Mouse (Mus musculus) megakaryocyte, adult 5-6 weeks (primary cell): Measurements from ENCODE around the gene Mrpl20. TPM values are rescaled to one million over a fixed set of nuclear protein-coding genes. Genes with fewer than 3 reads are reported as not detected.
"Not testable (repeated sequence)": the region's sequence is repeated elsewhere in the genome, so short reads cannot be mapped to it uniquely, and the experiment has no call there.

Experiments used
- ATAC-seq: 2 replicates; pipeline ENCODE4 v1.8.0; 2016; ENCODE audit warnings: mild to moderate bottlenecking, inconsistent platforms; ENCODE audit not compliant: poor library complexity, severe bottlenecking
- total RNA-seq, 2 experiments: library from RNA; stranded (forward) in 1 of 2; stranded (reverse) in 1 of 2; fragments of 153-499, 151-499 nt in 1 of 2; fragments of 221-1000, 200-1000 nt in 1 of 2; gene quantifications; 2 replicates each; pipeline versions ENCODE4 v1.2.3 to v1.2.4; 2015 to 2017

Gene Mrpl20
- total RNA-seq, 2 experiments from 2014 or later = 49.5 to 131 TPM

DNA sequence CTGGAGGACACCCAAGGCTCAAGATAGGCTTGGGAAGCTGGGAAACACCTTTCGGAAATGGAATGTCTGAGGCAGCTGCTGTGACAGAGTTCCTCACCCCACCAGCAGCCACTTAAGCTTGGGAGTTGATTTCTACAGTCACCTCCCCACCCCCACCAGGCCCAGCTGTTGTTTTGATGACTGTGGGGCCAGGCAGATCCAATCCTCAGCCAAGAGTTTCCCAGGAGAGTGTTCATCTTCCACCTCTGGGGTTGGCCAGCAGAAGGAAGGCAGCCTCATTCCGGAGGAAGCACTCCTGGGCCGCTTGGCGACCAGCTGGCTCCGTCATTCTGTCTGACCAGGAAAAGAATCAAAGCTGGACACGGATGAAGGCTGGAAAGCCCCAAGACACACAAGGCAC, 21.8 kb upstream of the Mrpl20 start:
- no peak for ATAC-seq

DNA sequence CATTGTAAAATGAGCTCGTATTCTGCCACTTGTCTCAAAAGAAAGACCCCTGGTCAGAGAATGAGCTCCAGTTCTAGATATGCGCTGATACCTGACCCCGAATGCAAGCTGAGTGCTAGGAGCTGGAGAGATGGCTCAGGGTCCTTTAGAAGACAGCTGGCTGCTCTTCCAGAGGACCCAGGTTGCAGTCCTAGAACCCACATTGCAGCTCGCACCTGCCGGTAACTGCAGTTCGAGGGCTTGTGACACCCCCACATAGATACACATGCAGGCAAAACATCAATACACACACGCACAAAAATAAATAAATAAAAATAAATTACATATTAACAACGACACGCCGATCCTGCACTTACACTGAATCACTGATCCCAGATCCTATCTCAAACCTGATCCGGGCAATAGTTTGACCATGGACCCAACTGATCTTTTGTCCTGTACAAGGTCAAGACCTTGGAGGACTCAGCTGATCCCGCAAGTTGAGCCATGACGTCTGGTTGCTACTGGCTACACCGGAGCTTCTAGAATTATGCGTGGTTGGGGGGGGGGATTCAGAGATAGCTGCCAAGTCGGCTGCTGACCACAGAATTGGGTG, 19.1 kb upstream of the Mrpl20 start:
- ATAC-seq = no peak

DNA sequence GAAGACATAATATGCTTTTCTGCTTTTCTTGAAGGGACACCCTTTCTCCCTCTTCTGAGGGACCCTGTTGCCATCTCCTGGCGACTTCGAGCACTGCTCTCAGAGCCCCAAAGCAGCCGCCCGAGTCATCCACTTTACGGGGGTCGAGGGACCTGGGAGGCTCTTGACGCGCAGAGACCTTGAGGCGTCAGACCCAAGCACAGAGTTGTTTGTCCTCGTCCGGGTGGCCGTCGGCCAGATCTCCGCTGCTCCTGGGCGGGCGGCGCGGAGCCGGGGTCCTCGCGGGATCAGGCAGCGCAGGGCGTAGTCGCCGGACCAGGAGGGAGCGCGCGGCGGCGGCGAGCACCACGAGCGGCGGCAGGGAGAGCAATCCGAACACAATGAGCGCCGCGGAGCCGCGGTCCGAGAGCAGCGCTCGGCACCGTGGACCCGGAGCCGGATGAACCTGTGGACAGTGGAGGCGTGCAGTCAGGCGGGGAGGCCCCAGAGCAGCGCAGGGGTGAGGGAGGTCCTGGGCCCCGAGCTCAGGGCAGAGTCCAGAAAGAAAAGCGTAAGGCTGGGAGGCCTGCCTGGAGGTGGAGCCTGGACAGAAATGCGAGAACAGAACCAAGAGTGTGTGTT, 18.5 kb upstream of the Mrpl20 start:
- peak; percentile 80 for ATAC-seq

DNA sequence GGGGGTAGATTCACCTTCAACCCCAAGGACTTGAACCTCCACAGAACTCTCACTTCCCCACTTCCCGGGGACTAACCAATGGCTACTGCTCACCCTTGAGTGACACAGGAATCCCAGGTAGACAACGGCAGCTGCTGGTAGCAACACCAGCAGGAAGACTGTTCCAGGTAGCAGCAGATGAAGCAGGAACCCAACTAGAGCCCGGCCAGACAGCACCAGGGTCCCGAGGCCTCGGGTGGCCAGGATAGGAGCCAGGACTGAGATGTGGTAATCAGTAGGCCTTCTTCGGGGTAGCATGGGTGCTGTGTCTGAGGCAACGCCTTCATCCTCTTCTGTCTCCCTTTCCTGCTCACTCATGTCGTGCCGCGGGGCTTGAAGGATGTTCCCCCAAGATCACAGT, 17.4 kb upstream of the Mrpl20 start:
- ATAC-seq = no peak

DNA sequence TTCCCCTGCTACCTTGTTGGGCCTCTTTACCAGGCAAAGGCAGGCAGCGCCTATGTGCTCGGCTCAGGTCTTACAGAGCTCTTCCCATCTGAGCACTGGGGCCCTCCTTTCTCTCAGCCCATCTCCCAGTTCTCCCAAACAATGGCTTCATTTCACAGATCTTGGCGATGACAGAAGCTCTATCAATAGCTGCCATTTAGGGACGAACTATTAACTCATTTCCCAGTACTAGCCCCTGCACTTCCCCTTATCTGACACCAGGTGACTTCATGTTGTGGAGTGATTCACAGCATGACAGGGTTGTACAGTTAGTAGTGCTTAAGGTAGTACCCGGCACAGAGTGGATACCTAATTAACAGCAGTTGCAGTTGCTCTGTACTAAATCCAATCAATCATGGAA, 16.9 kb upstream of the Mrpl20 start, which contains the start of gene Tmem88b:
TSS of gene Tmem88b (minus strand) at position 56 of the 400 bp plus-strand sequence.
- no peak for ATAC-seq

DNA sequence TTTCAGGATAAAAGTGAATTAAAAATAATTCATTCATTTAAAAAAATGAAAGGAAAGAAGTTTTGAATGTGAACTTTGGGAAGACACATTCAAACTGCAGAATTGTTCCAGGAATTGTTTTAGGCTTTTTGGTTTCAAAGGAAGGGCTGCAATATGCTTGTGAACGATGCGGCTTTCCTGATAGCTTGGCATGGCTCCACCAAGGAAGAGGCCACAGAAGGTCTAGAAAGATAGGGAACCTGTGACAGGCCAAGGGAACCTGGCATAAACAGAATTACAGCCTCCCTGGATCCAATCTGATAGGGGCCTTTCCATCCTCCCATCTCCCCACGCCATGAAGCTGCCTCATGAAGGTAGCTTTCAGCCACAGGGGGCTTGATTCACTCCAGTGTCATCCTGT, 14.4 kb upstream of the Mrpl20 start:
- no peak for ATAC-seq

GRCm38 (mm10) chr4:155788833-155789232, 13.8 kb upstream of the Mrpl20 start:
- not testable (repeated sequence) for ATAC-seq

DNA sequence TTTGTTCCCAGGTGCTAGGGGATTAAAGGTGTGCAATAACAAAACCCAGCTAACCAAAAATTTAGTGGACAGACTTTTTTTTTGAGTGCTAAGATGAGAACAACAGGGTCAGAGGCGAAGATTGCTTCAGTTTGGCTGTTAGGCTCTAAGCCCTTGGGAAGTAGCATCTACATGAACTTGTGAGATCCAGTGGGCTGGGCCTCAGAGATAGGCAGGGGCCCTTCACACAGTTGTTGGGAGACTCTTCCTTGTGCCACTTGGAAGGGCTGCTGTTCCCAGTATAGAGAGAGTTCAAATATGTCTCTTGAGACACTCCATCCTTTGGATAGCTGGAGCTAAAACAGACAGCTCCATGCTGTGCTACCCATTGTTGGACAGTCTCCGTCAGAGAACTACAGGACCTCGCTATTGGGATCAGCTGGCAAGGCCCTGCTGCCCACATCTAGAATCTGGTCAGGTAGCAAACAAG, 12.6 kb upstream of the Mrpl20 start, which contains the start of gene Ankrd65:
TSS of gene Ankrd65 (plus strand) at position 419 of the 469 bp plus-strand sequence.
- no peak for ATAC-seq

DNA sequence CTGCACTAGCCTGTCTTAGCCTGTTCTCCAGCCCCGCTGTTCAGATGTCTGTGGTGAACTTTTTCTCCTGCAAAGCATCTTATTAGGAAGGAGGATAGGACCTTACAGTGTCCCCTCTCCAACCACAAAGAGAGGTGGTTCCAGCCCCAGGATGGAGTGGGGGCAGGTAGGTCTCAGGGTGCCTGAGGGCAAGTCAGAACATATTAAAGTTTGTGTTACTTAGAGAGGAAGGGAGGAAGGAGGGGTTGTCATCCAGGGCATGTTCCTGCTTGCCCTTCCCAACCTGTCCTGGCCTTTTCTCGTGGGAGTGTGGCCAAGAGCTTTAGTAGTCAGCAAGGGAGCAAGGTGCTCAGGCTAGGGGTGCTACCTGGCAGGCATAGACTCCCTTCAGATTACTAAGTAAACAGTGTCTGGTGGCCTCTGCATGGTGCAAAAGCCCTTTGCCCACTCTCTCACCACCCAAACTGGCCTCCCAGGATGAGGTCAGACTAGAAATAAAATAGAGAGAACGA, 12.0 kb upstream of the Mrpl20 start:
- no peak for ATAC-seq

DNA sequence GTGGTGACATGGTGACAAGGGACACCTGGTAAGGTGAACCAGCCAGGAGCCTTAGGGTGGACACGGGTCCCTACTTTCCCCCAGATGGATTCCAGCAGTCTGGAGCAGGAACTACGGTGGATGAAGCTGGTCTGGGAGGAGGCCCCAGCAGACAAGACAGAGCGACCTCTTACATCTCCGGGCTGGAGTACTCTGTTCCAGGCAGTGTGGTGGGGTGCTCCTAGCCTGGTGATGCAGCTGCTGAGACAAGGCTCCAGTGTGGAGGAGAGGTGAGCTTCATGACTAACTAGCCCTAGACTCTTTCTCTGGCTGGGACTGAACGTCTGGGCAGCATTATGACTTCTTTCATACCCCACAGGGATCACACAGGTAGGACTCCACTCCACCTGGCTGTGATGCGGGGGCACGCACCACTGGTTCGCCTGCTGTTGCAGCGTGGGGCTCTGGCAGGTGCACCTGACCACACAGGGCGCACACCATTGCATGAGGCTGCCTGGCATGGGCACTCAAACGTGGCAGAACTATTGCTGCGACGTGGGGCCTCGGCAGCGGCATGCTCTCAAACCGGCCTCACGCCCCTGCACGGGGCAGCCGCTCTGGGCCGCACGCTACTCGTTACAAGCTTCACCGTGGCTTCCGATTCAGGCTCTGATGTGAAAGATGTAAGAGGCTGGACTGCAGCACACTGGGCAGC, 11.3 kb upstream of the Mrpl20 start:
- no peak for ATAC-seq

- no peak for ATAC-seq
Measured at GRCm38 (mm10) chr4:155793730-155794129, 8.9 kb upstream of the Mrpl20 start.

- ATAC-seq = no peak
Measured at GRCm38 (mm10) chr4:155802075-155802474, 603 bp upstream of the Mrpl20 start.

DNA sequence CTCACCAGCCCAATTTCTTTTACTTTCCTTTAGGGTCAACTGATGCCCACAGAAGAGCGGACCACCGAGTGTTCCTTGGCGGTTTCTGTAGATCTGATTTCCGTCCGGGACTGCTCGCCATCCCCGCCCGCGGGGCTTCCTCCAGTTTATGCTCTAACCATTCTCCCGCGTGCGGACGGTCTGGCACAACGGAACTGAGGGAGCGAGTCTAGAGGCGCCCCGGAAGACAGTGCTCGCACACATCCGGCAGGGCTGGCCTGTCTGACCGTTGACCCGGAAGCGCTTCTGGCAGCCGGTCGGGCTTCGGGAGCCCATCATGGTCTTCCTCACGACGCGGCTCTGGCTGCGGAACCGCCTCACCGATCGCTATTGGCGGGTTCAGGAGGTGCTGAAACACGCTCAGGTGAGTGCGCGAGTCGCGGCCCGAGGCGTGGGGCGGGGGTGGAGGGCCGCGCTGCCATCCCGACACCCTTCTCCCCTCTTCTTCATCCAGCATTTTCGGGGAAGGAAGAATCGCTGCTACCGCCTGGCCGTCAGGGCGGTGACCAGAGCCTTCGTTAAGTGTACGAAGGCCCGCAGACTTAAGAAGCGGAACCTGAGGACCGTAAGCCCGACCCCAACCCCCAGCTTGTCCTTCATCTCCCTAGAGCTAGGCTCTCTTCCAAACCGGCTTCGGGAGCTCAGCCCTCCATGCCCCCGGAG, 813 bp downstream of the Mrpl20 start:
- ATAC-seq = peak; percentile 100

DNA sequence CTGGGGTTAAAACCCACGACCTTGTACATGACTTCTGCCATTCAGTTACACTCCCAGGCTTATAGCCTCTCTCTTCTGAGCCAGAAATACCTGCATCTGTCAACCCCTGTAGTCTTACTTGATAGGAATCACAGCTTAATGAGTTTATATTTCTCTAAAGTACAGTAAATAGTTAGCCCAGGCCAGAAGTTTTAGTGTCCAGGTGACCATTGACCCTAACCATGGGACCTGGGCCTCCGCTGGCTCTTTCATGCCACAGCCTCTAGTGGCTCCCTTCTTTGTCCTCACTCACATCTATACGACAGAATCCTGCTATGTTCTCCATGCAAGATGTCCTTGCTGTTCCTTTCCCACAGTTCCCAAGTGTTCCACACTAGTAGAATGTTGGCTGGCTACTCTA, 5.2 kb downstream of the Mrpl20 start:
- ATAC-seq = no peak

GRCm38 (mm10) chr4:155811929-155812664, 9.4 kb downstream of the Mrpl20 start, which contains the start of gene Ccnl2:
Gene Ccnl2 (plus strand): TSS chr4:155812489.
- ATAC-seq = peak; percentile 100

GRCm38 (mm10) chr4:155812665-155813181, 10.0 kb downstream of the Mrpl20 start:
- ATAC-seq = peak; percentile 16; the same call in 1 of the 2 replicates

GRCm38 (mm10) chr4:155817533-155817932, 14.9 kb downstream of the Mrpl20 start:
- no peak for ATAC-seq

DNA sequence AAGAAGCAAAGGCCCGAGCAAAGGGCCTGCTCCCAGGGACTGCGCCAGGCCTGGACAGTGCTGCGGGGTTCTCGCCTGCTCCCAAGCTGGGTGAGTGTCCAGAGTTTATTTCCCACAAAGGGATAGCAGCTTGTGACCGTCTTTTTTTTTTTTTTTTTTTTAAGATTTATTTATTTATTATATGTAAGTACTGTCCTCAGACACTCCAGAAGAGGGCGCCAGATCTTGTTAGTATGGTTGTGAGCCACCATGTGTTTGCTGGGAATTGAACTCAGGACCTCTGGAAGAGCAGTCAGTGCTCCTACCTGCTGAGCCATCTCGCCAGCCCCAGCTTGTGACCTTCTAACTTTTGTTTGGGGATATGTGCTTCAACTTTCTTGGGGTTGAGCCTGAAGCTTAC, 18.3 kb downstream of the Mrpl20 start:
- no peak for ATAC-seq

DNA sequence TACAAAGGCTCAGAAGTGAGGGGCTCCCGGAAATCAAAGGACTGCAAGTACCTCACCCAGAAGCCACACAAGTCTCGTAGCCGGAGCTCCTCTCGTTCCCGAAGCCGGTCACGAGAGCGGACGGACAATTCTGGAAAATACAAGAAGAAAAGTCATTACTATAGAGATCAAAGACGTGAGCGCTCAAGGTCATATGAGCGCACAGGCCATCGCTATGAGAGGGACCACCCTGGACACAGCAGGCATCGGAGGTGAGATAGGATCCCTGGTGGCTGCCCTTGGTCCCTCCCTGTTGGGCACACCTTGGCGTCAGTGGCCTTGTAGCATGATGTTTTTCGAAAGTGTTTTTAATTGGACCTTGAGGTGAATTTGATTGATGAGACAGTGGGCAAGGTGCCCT, 20.8 kb downstream of the Mrpl20 start:
- no peak for ATAC-seq

GRCm38 (mm10) chr4:155829866-155830265, 27.2 kb downstream of the Mrpl20 start:
- ATAC-seq = no peak
